Mouse (Mus musculus): Measurements from ENCODE around the gene Trp63. TPM values are rescaled to one million over a fixed set of nuclear protein-coding genes. Genes with fewer than 3 reads are reported as not detected.

Trp63 gene
- total and polyA plus RNA-seq, 2 experiments from 2014 or later: 0.05 to 0.11 TPM

- Histone ChIP-seq H3K27me3 (ENCODE audit: insufficient read depth, low read length) (no peaks in the 10 kb centered on the region), H3K9me3 (ENCODE audit: low read length) (no peaks in the 10 kb centered on the region), H3K4me3 (ENCODE audit: low read length) (no peak overlapping the region), H3K36me3 (ENCODE audit: insufficient read depth, low read length) (no peaks in the 10 kb centered on the region), H3K4me1 (ENCODE audit: insufficient read depth, low read length) (no peaks in the 10 kb centered on the region), H3K27ac (no peak overlapping the region), H3K4me2 (ENCODE audit: low read depth, low read length) (no peak overlapping the region), H3K9ac (replicated peaks; ENCODE audit: low read length) (no peak overlapping the region)
- ATAC-seq: no peak
- WGBS: 43% methylated on average over 4 of the region's 4 CpGs
- TF ChIP-seq CTCF (IDR thresholded peaks at IDR 0.05; ENCODE audit: low read depth): no peak
- DNase-seq (ENCODE audit: low spot score): peak; percentile 13
Measured at GRCm38 (mm10) chr16:25682533-25682932, 1.0 kb upstream of the Trp63 start.

GRCm38 (mm10) chr16:25684572-25684971, 1.0 kb downstream of the Trp63 start:
- DNase-seq (ENCODE audit: low spot score) (no peak), ATAC-seq (no peak)
- H3K27ac ChIP-seq: no peak overlapping the region
- no peaks in the 10 kb centered on the region for H3K36me3 ChIP-seq (ENCODE audit: insufficient read depth, low read length)
- H3K9me3 ChIP-seq (ENCODE audit: low read length): no peaks in the 10 kb centered on the region
- WGBS: 70% methylated on average over 2 of the region's 2 CpGs
- H3K4me1 ChIP-seq (ENCODE audit: insufficient read depth, low read length): no peaks in the 10 kb centered on the region
- H3K4me2 ChIP-seq (ENCODE audit: low read depth, low read length): no peak overlapping the region
- no peak overlapping the region for H3K9ac ChIP-seq (replicated peaks; ENCODE audit: low read length)
- no peaks in the 10 kb centered on the region for H3K27me3 ChIP-seq (ENCODE audit: insufficient read depth, low read length)
- TF ChIP-seq CTCF (IDR thresholded peaks at IDR 0.05; ENCODE audit: low read depth): no peak
- no peak overlapping the region for H3K4me3 ChIP-seq (ENCODE audit: low read length)

- no peak overlapping the region for H3K9ac ChIP-seq (replicated peaks; ENCODE audit: low read length)
- H3K9me3 ChIP-seq (ENCODE audit: low read length): no peaks in the 10 kb centered on the region
- WGBS: 34% methylated on average over 5 of the region's 5 CpGs
- no peak for ATAC-seq
- no peak for TF ChIP-seq CTCF (IDR thresholded peaks at IDR 0.05; ENCODE audit: low read depth)
- H3K4me1 ChIP-seq (ENCODE audit: insufficient read depth, low read length): no peaks in the 10 kb centered on the region
- no peaks in the 10 kb centered on the region for H3K36me3 ChIP-seq (ENCODE audit: insufficient read depth, low read length)
- no peak overlapping the region for H3K4me3 ChIP-seq (ENCODE audit: low read length)
- H3K4me2 ChIP-seq (ENCODE audit: low read depth, low read length): no peak overlapping the region
- no peak overlapping the region for H3K27ac ChIP-seq
- no peak for DNase-seq (ENCODE audit: low spot score)
- no peaks in the 10 kb centered on the region for H3K27me3 ChIP-seq (ENCODE audit: insufficient read depth, low read length)
Measured at GRCm38 (mm10) chr16:25690612-25691011, 7.0 kb downstream of the Trp63 start.

GRCm38 (mm10) chr16:25701252-25701651, 17.7 kb downstream of the Trp63 start:
- H3K9ac ChIP-seq (replicated peaks; ENCODE audit: low read length): no peak overlapping the region
- DNase-seq (ENCODE audit: low spot score): no peak
- no peak overlapping the region for H3K4me2 ChIP-seq (ENCODE audit: low read depth, low read length)
- no peaks in the 10 kb centered on the region for H3K27me3 ChIP-seq (ENCODE audit: insufficient read depth, low read length)
- H3K27ac ChIP-seq: no peak overlapping the region
- no peaks in the 10 kb centered on the region for H3K9me3 ChIP-seq (ENCODE audit: low read length)
- H3K4me3 ChIP-seq (ENCODE audit: low read length): no peak overlapping the region
- WGBS: 92% methylated on average over 2 of the region's 2 CpGs
- ATAC-seq: no peak
- TF ChIP-seq CTCF (IDR thresholded peaks at IDR 0.05; ENCODE audit: low read depth): no peak
- H3K36me3 ChIP-seq (ENCODE audit: insufficient read depth, low read length): no peaks in the 10 kb centered on the region
- H3K4me1 ChIP-seq (ENCODE audit: insufficient read depth, low read length): no peaks in the 10 kb centered on the region

- ATAC-seq (no peak), DNase-seq (ENCODE audit: low spot score) (no peak)
- H3K9me3 ChIP-seq (ENCODE audit: low read length): peaks cover 3% of the 10 kb centered on the region; the same call in 1 of the 2 replicates
- H3K36me3 ChIP-seq (ENCODE audit: insufficient read depth, low read length): no peaks in the 10 kb centered on the region
- no peak overlapping the region for H3K4me2 ChIP-seq (ENCODE audit: low read depth, low read length)
- no peak overlapping the region for H3K27ac ChIP-seq
- H3K27me3 ChIP-seq (ENCODE audit: insufficient read depth, low read length): no peaks in the 10 kb centered on the region
- no peaks in the 10 kb centered on the region for H3K4me1 ChIP-seq (ENCODE audit: insufficient read depth, low read length)
- H3K4me3 ChIP-seq (ENCODE audit: low read length): no peak overlapping the region
- H3K9ac ChIP-seq (replicated peaks; ENCODE audit: low read length): no peak overlapping the region
- no peak for TF ChIP-seq CTCF (IDR thresholded peaks at IDR 0.05; ENCODE audit: low read depth)
Measured at GRCm38 (mm10) chr16:25706260-25706659, 22.7 kb downstream of the Trp63 start.

- 85% methylated on average over 3 of the region's 3 CpGs for WGBS
- Histone ChIP-seq H3K36me3 (ENCODE audit: insufficient read depth, low read length) (no peaks in the 10 kb centered on the region), H3K9ac (replicated peaks; ENCODE audit: low read length) (no peak overlapping the region), H3K27me3 (ENCODE audit: insufficient read depth, low read length) (no peaks in the 10 kb centered on the region), H3K4me3 (ENCODE audit: low read length) (no peak overlapping the region), H3K9me3 (ENCODE audit: low read length) (peaks cover 3% of the 10 kb centered on the region; the same call in 1 of the 2 replicates), H3K4me1 (ENCODE audit: insufficient read depth, low read length) (no peaks in the 10 kb centered on the region), H3K27ac (no peak overlapping the region), H3K4me2 (ENCODE audit: low read depth, low read length) (no peak overlapping the region)
- DNase-seq (ENCODE audit: low spot score): no peak
- no peak for ATAC-seq
- TF ChIP-seq CTCF (IDR thresholded peaks at IDR 0.05; ENCODE audit: low read depth): no peak
Measured at GRCm38 (mm10) chr16:25715790-25716189, 32.2 kb downstream of the Trp63 start.

GRCm38 (mm10) chr16:25723131-25723530, 39.6 kb downstream of the Trp63 start:
- ATAC-seq (no peak), DNase-seq (ENCODE audit: low spot score) (no peak)
- no peak overlapping the region for H3K27ac ChIP-seq
- H3K4me2 ChIP-seq (ENCODE audit: low read depth, low read length): no peak overlapping the region
- no peak for TF ChIP-seq CTCF (IDR thresholded peaks at IDR 0.05; ENCODE audit: low read depth)
- no peak overlapping the region for H3K9ac ChIP-seq (replicated peaks; ENCODE audit: low read length)
- no peaks in the 10 kb centered on the region for H3K4me1 ChIP-seq (ENCODE audit: insufficient read depth, low read length)
- H3K9me3 ChIP-seq (ENCODE audit: low read length): no peaks in the 10 kb centered on the region
- no peaks in the 10 kb centered on the region for H3K36me3 ChIP-seq (ENCODE audit: insufficient read depth, low read length)
- WGBS: 68% methylated on average over 5 of the region's 5 CpGs
- H3K4me3 ChIP-seq (ENCODE audit: low read length): no peak overlapping the region
- H3K27me3 ChIP-seq (ENCODE audit: insufficient read depth, low read length): no peaks in the 10 kb centered on the region
